Mouse (Mus musculus) bone marrow macrophage, adult 2 months (primary cell): Measurements from ENCODE around the gene Neurod6.

ENCODE experiments used
- CTCF ChIP-seq: IDR thresholded peaks from 2 replicates; pipeline ENCODE4 v1.5.1; 2012; ENCODE audit warnings: low read depth, mild to moderate bottlenecking, low read length, moderate library complexity
- POLR2A ChIP-seq: IDR thresholded peaks from 2 replicates; pipeline ENCODE4 v1.6.1; 2012; ENCODE audit warnings: mild to moderate bottlenecking, low read depth, low read length, borderline replicate concordance

GRCm38 (mm10) chr6:55677326-55677725, 3.7 kb downstream of the Neurod6 start:
- TF ChIP-seq CTCF (no peak), POLR2A (no peak)
